Mouse (Mus musculus): ENCODE results near the gene Slc27a5. TPM values are rescaled to one million over a fixed set of nuclear protein-coding genes. Genes with fewer than 3 reads are reported as not detected.

Slc27a5 gene
- polyA plus RNA-seq, 1 experiment from 2014 or later = not detected

- no peaks in the 10 kb centered on the region for H3K27me3 ChIP-seq (replicated peaks; ENCODE audit: insufficient read depth, low read length)
- H3K9ac ChIP-seq (replicated peaks; ENCODE audit: low read depth) = no peak overlapping the region
- peaks cover 3% of the 10 kb centered on the region for H3K4me1 ChIP-seq (ENCODE audit: insufficient read depth, low read depth, low read length)
- no peak overlapping the region for H3K4me3 ChIP-seq (ENCODE audit: low read depth, low read length)
- H3K4me2 ChIP-seq (replicated peaks; ENCODE audit: low read depth, low read length) = no peak overlapping the region
- 87% methylated on average over 7 of the region's 7 CpGs for WGBS
- no peak for ATAC-seq
- TF ChIP-seq CTCF (IDR thresholded peaks at IDR 0.05) (no peak), EP300 (IDR thresholded peaks at IDR 0.05) (no peak)
- H3K36me3 ChIP-seq (ENCODE audit: insufficient read depth, low read length) = no peaks in the 10 kb centered on the region
- H3K27ac ChIP-seq (ENCODE audit: low read length) = peak overlapping the region; percentile 38; the same call in 1 of the 2 replicates
- no peak for DNase-seq (ENCODE audit: low spot score)
- no peaks in the 10 kb centered on the region for H3K9me3 ChIP-seq (ENCODE audit: low read length)
Observed at GRCm38 (mm10) chr7:12980291-12980690, 17.7 kb downstream of the Slc27a5 start.

DNA sequence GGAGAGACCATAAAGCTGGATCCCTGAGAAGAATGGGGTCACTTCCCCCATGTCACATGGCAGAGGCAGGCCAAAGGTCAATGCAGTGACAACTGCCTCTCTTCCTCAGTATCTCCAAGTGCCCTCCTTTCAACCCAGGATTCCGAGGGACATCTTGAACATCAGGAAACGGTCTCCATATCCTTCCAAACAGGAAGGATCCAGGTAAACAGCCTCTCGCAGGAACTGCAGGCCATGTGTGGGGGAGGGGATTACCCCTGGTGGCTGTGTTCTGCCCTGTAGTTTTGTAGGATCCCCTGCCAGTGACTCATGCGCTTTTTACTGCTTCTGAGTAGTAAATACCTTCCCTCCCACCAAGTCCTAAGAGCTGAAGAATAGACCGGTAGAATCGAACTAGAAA is 18.2 kb downstream of the Slc27a5 start:
- peak; percentile 11 for DNase-seq (ENCODE audit: low spot score)
- no peak for ATAC-seq
- Histone ChIP-seq H3K4me3 (ENCODE audit: low read depth, low read length) (no peak overlapping the region), H3K27me3 (replicated peaks; ENCODE audit: insufficient read depth, low read length) (no peaks in the 10 kb centered on the region), H3K4me2 (replicated peaks; ENCODE audit: low read depth, low read length) (no peak overlapping the region), H3K27ac (ENCODE audit: low read length) (0 out of 2 replicates have a peak overlapping the region, but pooled peaks have one; percentile 93), H3K9ac (replicated peaks; ENCODE audit: low read depth) (no peak overlapping the region), H3K36me3 (ENCODE audit: insufficient read depth, low read length) (no peaks in the 10 kb centered on the region), H3K9me3 (ENCODE audit: low read length) (no peaks in the 10 kb centered on the region), H3K4me1 (ENCODE audit: insufficient read depth, low read depth, low read length) (peaks cover 3% of the 10 kb centered on the region)
- 43% methylated on average over 6 of the region's 6 CpGs for WGBS
- peak; percentile 78; the same call in 1 of the 2 replicates for TF ChIP-seq EP300 (IDR thresholded peaks at IDR 0.05)
- TF ChIP-seq CTCF (IDR thresholded peaks at IDR 0.05) = 0 out of 2 replicates have a peak, but pooled peaks have one; percentile 24

DNA sequence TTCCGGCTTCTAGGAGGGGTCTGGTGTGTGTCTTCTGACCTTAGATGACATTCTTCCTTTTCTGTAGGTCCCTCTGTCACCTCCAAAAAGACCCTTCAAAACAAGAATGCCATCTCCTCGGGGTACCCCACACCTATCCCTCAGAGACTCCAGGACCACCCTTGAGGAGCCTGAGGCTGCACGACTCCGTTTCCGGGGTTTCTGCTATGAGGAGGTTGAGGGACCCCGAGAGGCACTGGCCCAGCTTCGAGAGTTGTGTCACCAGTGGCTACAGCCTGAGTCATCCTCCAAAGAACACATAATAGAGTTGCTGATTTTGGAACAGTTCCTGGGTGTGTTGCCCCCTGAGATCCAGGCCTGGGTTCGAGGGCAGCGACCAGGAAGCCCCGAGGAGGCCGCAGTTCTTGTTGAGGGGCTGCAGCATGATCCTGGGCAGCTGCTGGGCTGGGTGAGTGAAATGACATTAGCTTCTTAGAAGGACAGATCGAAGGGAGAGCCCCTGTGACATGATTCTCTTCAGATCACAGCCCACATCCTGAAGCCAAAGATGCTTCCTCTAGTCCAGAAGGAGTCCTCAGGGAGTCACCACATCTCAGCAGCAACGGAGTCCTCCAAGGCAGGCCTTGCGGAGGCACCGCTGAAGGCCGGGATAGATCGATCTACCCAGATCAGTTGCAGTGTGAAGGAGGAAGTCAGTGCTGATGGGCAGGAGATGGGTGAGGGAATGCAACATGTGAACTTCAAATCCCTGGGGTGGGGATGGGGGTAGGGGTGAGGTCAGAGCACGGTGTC is 18.9 kb downstream of the Slc27a5 start:
- H3K4me1 ChIP-seq (ENCODE audit: insufficient read depth, low read depth, low read length) = peaks cover 3% of the 10 kb centered on the region
- H3K36me3 ChIP-seq (ENCODE audit: insufficient read depth, low read length) = no peaks in the 10 kb centered on the region
- peak overlapping the region; percentile 75 for H3K4me2 ChIP-seq (replicated peaks; ENCODE audit: low read depth, low read length)
- ATAC-seq (no peak), DNase-seq (ENCODE audit: low spot score) (peak; percentile 19)
- no peak for TF ChIP-seq EP300 (IDR thresholded peaks at IDR 0.05)
- TF ChIP-seq CTCF (IDR thresholded peaks at IDR 0.05) = no peak
- no peak overlapping the region for H3K9ac ChIP-seq (replicated peaks; ENCODE audit: low read depth)
- H3K4me3 ChIP-seq (ENCODE audit: low read depth, low read length) = no peak overlapping the region
- no peaks in the 10 kb centered on the region for H3K27me3 ChIP-seq (replicated peaks; ENCODE audit: insufficient read depth, low read length)
- peak overlapping the region; percentile 93 for H3K27ac ChIP-seq (ENCODE audit: low read length)
- H3K9me3 ChIP-seq (ENCODE audit: low read length) = no peaks in the 10 kb centered on the region
- 77% methylated on average over 18 of the region's 18 CpGs for WGBS

DNA sequence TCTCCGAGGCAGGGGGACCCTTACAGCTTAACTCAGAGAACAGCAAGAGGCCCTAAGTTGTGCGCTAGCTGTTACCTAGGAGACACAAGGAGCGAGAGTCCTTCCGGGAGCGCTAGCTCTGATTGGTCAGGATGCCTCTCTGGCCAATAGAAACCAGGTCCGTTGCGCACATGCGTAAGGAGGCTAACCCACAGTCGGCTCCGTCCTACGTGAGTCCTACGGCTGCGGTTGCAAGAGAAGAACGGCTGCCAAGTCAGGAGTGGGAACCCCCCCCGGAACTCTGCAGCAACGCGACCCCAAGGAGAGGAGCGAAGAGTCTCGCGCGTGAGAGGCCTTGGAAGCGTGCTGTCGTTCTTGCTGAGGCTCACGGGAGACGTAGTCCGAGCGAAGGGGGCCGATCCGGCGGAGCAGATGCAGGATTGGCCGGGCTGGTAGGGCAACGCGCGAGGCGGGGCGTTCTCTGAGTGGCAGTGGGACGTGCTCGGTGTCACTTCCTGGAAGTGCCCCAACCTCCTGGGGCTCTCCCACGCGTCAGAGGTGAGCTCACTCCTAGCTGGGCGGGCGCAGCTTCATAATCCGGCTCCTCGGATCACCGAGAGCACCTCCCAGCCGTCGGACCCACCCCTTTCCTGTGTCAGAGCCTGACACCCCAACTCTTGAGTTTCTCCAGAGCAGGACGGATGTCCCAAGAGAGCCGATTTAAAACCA is 20.2 kb downstream of the Slc27a5 start, which contains the start of gene Zfp446:
Gene Zfp446, plus strand, starts transcription at position 167 of the 708 bp plus-strand sequence.
- Histone ChIP-seq H3K4me1 (ENCODE audit: insufficient read depth, low read depth, low read length) (peaks cover 3% of the 10 kb centered on the region), H3K9ac (replicated peaks; ENCODE audit: low read depth) (peak within 1 kb of the TSS; percentile 58), H3K27ac (ENCODE audit: low read length) (peak within 1 kb of the TSS; percentile 93), H3K4me3 (ENCODE audit: low read depth, low read length) (peak within 1 kb of the TSS; percentile 52), H3K4me2 (replicated peaks; ENCODE audit: low read depth, low read length) (peak within 1 kb of the TSS; percentile 75), H3K36me3 (ENCODE audit: insufficient read depth, low read length) (no peaks in the 10 kb centered on the region), H3K27me3 (replicated peaks; ENCODE audit: insufficient read depth, low read length) (no peaks in the 10 kb centered on the region), H3K9me3 (ENCODE audit: low read length) (no peaks in the 10 kb centered on the region)
- ATAC-seq (peak; percentile 99), DNase-seq (ENCODE audit: low spot score) (peak; percentile 100)
- TF ChIP-seq EP300 (IDR thresholded peaks at IDR 0.05) (peak; percentile 70; the same call in 1 of the 2 replicates), CTCF (IDR thresholded peaks at IDR 0.05) (no peak; the same call in 1 of the 2 replicates)
- 2% methylated on average over 49 of the region's 49 CpGs for WGBS

GRCm38 (mm10) chr7:12970906-12971305 is 27.1 kb downstream of the Slc27a5 start:
- no peak for ATAC-seq
- Histone ChIP-seq H3K4me3 (ENCODE audit: low read depth, low read length) (no peak overlapping the region), H3K9me3 (ENCODE audit: low read length) (no peaks in the 10 kb centered on the region), H3K9ac (replicated peaks; ENCODE audit: low read depth) (no peak overlapping the region), H3K4me2 (replicated peaks; ENCODE audit: low read depth, low read length) (no peak overlapping the region), H3K36me3 (ENCODE audit: insufficient read depth, low read length) (peaks cover 25% of the 10 kb centered on the region), H3K4me1 (ENCODE audit: insufficient read depth, low read depth, low read length) (peaks cover 5% of the 10 kb centered on the region; the same call in 1 of the 2 replicates), H3K27ac (ENCODE audit: low read length) (no peak overlapping the region), H3K27me3 (replicated peaks; ENCODE audit: insufficient read depth, low read length) (no peaks in the 10 kb centered on the region)
- TF ChIP-seq EP300 (IDR thresholded peaks at IDR 0.05) (no peak), CTCF (IDR thresholded peaks at IDR 0.05) (no peak)
- WGBS = 93% methylated on average over 25 of the region's 25 CpGs
- DNase-seq (ENCODE audit: low spot score) = no peak
